Mouse (Mus musculus): ENCODE results near the gene Cttnbp2.
"Not testable (repeated sequence)": the region's sequence is repeated elsewhere in the genome, so short reads cannot be mapped to it uniquely, and the experiment has no call there.

The Cttnbp2 gene

DNA sequence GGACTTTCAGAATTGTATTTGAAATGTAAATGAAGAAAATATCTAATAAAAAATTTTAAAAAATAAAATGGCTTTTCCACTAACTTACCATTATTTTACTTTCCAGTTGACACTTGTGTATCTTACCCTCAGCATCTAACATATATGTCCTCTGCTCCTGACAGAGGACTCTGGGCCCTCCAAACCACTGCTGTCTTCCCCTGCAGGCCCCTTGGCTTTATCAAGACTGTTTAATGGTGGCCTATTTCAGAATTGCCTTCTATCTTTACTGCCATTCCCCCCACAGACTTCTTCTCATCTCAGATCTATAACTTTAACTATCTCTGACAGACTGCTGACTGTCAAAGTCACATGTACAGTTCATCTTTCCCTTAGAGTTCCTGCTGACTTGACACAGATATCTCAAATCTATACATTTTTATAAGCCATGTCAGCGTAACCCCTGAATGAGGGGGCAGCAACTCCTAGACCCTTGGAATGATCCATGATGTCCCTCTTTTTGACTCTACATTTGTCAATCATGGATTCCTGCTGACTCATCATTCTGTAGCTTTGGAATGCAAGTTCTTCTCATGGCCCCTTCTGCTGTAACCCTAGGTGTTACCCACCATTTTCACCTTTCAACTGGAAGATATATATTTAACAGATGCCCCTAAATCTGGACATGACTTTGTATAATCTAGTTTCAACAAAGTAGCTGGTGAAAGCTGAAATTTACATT is 103.0 kb downstream of the Cttnbp2 start:
- no peak for DNase-seq

- DNase-seq = peak; percentile 38
Observed at GRCm38 (mm10) chr6:18408445-18408844, 106.2 kb downstream of the Cttnbp2 start.

DNA sequence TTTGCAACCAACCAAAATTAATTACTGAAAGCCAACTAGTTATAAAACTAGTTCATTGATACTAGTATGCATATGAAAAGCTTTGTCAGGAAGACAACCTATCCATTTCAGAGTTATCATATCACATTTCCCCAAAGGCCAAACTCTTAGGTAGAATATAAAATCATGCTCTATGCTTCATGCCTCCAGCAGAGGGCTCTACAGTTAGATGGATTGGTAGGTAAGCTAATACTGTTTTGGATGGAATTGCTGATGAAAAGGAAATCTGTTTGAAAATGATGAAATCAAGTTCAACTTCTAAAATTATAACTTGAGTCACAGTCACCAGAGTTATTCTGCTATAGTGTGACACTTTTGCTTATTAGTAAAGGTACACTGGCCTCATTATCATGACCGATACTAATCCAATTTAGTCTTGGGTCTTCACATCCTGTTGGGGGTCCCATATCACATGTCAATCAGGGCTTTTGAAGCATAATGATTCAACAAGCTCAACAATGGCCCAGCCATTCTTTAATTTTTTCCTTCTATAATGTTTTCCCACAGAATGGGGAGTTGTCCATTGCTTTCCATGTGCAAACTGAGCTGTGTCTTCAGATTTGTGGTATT is 113.5 kb downstream of the Cttnbp2 start:
- no peak for DNase-seq

DNA sequence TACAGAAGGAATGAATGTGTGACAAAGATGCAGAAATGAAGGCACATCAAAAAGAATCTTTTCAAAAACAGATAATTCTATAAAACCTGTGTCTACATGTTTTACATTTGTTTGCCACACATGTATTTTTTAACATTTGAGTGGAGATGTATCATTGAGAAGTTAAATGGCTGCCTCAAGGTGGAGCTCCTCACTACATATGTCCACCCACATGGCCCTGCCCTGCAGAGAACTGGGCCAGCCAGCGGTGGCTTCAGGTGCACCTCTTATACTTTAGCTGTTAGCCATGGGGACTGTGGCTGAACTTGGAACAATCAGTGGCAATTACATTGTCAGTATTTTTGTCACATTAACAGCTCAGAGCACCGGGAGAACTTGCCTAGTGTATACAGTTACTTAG is 133.3 kb downstream of the Cttnbp2 start:
- no peak for DNase-seq

DNA sequence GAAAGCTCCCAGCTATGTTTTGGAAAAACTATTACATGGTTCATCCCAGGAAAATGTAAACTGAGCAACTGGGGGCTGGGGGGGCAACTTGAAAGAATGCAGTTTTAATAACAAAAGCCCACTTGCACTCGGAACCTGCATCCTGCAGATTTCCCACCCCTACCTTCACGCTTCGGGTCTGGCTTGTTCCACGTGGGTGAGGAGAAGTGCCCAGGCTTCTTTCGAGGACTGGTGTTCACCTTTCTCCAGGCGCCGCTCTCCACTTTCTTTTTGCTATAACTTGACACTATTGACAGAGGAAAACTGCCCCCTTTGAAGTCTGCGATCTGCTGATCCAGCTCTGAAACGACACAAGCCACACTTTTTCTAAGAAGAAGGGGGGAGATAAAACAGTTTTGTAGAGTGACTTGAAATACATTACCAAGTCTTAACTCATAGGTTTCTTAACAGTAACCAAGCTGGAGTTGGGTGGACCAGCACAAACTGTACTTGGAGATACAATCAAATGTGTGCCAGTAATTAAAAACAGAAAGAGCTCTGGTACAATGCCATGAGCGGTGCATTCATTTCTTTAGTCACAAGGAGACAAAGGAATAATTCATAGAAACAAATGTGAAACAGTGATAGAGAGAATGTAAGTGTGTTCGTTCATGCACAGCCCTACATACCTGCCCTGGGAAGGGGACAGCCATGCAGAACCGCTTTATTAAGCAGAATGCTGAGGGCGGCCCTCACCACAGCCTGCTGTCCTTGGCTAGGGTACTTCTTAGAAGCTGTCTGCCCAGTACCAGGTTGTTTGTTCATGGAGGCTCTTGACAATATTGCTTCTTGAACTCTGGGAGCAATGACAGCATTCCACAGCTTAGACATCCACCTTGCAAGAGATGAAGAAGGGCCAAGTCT is 134.1 kb downstream of the Cttnbp2 start:
- no peak for DNase-seq

DNA sequence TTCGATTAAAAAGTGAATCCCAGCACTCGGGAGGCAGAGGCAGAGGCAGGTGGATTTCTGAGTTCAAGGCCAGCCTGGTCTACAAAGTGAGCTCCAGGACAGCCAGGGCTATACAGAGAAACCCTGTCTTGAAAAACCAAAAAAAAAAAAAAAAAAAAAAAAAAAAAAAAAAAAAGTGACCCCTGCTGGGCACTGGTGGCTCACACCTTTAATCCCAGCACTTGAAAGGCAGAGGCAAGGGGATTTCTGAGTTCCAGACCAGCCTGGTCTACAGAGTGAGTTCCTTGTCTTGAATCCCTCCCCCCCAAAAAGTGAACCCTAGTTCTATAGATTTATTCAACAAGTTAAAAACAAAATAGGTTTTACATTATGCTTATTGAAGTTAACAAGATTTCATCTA is 136.9 kb downstream of the Cttnbp2 start:
- DNase-seq = not testable (repeated sequence)

- no peak for DNase-seq
Observed at GRCm38 (mm10) chr6:18374744-18375143, 139.9 kb downstream of the Cttnbp2 start.

GRCm38 (mm10) chr6:18373652-18374051 is 141.0 kb downstream of the Cttnbp2 start:
- DNase-seq = no peak

GRCm38 (mm10) chr6:18372447-18373228 is 142.0 kb downstream of the Cttnbp2 start:
- peak; percentile 65 for DNase-seq

DNA sequence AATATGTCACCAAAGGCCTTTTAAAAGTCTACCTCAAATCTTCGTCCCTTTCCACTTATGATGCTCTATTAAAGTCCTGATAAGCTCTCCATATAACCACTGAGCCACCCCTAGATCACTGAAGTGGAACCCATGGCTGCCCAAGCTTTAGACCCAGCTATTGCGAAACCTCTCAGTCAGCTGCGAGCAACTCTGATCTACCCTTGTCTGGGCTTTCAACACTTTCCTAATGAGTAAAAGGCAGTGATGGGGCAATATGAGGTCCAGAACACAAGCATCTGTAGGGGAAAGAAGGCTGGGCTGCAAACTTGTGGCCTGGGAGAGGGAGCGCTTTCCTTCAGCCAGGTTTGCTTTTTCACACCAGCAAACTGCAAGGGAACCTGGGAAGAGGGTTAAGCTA is 144.9 kb downstream of the Cttnbp2 start:
- DNase-seq = no peak

- DNase-seq = no peak
Observed at GRCm38 (mm10) chr6:18369054-18369453, 145.6 kb downstream of the Cttnbp2 start.

GRCm38 (mm10) chr6:18362232-18362631 is 152.4 kb downstream of the Cttnbp2 start:
- DNase-seq = no peak

- no peak for DNase-seq
Observed at GRCm38 (mm10) chr6:18360955-18361354, 153.7 kb downstream of the Cttnbp2 start.

DNA sequence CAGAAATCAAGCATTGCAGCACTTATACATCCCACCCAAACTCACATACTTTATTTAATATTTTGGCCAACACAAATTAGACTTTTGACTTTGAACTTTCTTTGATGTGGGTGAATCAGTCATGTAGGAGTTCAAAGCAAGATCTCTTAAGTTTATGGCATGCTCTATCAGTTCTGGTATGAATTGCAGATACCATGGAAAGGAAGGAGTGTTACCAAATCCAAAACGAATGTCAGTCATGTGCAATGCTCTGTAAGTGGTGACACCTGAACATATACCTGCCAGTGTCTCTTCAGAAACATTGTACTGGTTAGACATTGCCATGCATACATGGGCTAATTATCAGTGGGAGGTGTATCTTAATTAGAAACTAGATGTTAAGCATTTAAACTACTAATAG is 154.5 kb downstream of the Cttnbp2 start:
- no peak for DNase-seq

GRCm38 (mm10) chr6:18349153-18349858 is 165.3 kb downstream of the Cttnbp2 start:
- DNase-seq = no peak

DNA sequence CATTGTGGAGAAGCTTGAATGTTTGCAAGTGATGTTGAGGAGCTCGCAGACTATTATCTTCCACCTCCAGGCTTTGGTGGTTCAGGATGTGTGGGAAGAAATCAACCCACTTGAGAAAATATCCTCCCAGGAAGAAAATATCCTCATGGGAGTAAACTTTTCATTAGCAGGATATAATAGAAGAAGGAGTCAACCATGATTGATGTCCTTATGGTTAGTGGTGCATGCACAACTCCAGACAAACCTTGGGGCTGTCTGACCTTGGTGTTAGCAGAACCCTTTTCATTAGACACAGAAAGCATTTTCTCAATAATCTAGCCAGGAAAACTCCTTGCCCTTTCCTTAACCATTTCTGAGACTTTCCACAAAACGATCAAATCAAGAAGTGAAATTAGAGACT is 170.4 kb downstream of the Cttnbp2 start:
- DNase-seq = no peak

- DNase-seq = no peak
Observed at GRCm38 (mm10) chr6:18338307-18338706, 176.3 kb downstream of the Cttnbp2 start.

GRCm38 (mm10) chr6:18335393-18335792 is 179.2 kb downstream of the Cttnbp2 start:
- no peak for DNase-seq

DNA sequence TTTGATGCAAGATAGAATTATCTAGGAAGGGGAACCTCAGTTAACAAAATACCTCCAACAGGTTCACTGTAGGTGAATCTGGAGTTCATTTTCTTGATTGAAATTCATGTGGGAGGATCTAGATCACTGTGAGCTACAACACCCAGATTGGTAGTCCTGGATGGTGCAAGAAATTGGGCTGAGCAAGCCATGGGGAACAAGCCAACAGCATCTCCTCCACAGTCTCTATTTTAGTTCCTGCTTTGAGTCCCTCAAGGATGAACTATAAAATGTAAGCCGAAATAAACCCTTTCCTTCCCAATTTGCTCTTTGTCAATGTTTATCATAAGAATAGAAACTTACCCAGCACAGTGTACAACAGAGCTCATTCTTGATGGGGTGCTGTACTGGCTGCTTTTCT is 191.7 kb downstream of the Cttnbp2 start:
- DNase-seq = no peak

Data from right cerebral cortex, adult 18-20 months (tissue).